Mouse (Mus musculus) embryonic fibroblast, embryonic 13.5 days (primary cell): Measurements from ENCODE around the gene Gm14412.
"Not testable (repeated sequence)": the region's sequence is repeated elsewhere in the genome, so short reads cannot be mapped to it uniquely, and the experiment has no call there.

ENCODE experiments used
- CTCF ChIP-seq: IDR thresholded peaks from 2 replicates; pipeline ENCODE4 v1.5.1; 2011; ENCODE audit warnings: mild to moderate bottlenecking, control low read depth, low read length, moderate library complexity, borderline replicate concordance; ENCODE audit not compliant: insufficient read depth
- POLR2A ChIP-seq: IDR thresholded peaks from 2 replicates; pipeline ENCODE4 v1.6.1; 2011; ENCODE audit warnings: low read depth, mild to moderate bottlenecking, control low read depth, low read length, moderate library complexity

GRCm38 (mm10) chr2:177309627-177310026 lies 14.5 kb downstream of the Gm14412 start:
- not testable (repeated sequence) for TF ChIP-seq CTCF, POLR2A
